Mouse (Mus musculus) retina, adult 2 months (tissue): ENCODE data around the gene Baat.
A peak's percentile ranks its signal among the peaks of the same experiment; 100 is the strongest.
"Not testable (repeated sequence)": the region's sequence is repeated elsewhere in the genome, so short reads cannot be mapped to it uniquely, and the experiment has no call there.

Source experiments
- DNase-seq: peaks from one replicate; pipeline ENCODE4 v3.0.0-alpha.2; 2012; ENCODE audit warnings: low read depth, low spot score

The Baat gene

DNA sequence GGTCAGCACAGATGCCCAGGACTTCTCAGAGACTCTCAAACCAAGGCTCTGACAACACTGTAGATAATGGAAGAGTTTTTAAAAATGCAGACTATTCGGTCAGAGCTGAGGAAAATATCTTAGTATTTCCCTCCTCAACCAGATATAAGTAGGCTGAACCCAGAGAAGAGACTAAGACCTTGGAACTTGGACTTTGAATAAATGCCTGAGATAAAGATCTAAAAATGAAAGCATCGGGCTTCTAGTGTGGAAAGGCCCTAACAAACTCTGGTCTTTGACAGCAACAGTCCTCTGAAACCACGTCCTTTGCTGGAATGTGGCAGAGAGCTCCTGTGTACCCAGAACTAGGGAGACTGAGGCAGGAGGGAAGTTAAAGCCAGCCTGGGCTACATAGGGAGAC is at the start of gene Baat:
Gene Baat (minus strand): TSS at position 172 of the 400 bp plus-strand sequence.
- no peak for DNase-seq

DNA sequence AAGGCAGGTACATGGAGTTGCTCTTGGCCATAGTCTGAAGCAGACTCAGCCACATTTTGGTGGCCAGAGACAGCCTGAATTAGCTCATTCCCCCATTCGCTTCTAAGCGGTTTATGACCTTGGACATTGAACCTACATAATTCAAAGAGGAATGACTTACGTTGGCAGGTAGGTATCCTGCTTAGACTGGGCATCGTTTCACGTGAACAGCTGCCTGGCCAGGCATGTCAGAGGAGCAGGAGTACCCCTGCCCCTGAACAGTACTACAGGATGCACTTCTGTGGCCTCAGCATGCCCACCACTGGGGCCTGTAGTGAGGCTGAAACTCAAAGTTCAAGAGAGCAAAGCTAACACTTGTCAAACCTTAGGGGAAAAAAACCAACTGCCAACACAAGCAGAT is 47.0 kb upstream of the Baat start:
- no peak for DNase-seq

- DNase-seq = no peak
Measured at GRCm38 (mm10) chr4:49549383-49549782, 43.0 kb upstream of the Baat start, which contains the start of gene Aldob. TSS of gene Aldob (minus strand) at chr4:49549546.

DNA sequence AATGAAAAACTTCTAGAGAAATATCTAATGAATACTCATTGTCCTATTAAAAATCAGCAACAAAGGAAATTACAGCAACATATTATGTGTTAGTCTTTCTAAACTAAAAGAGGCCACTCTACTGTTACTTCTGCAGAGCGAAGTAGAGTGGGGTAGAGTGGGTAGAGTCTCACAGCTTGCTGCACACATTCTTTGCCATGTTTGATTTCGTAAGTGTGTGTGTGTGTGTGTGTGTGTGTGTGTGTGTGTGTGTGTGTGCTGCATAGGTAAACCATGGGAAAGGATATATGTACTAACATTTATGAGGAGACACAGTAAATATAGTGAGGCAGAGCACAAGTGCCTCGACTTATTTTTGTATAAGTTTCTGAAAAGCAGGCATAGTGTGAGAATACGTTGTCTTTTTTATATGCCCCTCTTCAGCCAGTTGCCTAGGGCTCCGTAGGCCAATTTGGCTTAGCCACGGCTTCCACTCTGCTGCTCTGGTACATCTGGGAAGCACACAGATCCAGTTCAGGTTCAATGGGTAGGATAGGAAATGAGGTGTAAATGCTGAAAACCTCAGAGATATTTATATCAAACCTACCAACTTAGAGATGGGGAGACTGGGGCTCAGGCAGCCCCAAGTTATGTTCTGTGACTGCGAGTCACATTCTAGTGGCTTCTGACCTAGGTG is 41.3 kb upstream of the Baat start:
- no peak for DNase-seq

DNA sequence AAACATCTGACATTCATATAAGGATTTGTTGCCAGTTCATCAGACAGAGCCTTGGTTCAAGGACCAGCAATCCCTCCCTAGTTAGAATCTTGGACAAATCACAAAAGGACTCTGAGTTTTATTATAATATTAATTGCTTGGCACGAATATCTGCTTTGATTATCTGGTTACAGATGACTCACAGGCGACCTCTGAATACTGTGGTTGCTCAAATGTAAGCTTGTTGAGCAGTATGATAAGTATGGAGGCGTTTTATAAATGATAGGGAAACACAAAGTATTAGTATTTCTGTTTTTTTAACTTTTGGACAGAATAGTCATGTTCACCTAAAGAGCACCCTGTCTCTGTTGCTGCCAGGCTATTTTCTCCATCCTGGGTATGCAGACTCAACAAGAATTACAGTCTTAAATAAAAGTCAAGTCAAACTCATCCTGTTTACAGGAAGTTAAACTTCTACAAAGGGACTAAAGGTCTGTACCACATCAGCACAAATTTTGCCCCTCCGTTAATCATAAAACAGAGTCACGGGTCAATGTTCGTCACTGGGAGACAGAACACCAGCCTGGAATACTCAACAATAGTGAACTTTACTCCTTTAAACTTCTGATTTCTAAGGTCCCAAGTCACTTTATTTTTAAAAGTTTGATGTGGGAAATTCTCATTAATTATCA is 40.7 kb upstream of the Baat start:
- DNase-seq = no peak

GRCm38 (mm10) chr4:49546026-49546425 is 39.7 kb upstream of the Baat start:
- DNase-seq = no peak

DNA sequence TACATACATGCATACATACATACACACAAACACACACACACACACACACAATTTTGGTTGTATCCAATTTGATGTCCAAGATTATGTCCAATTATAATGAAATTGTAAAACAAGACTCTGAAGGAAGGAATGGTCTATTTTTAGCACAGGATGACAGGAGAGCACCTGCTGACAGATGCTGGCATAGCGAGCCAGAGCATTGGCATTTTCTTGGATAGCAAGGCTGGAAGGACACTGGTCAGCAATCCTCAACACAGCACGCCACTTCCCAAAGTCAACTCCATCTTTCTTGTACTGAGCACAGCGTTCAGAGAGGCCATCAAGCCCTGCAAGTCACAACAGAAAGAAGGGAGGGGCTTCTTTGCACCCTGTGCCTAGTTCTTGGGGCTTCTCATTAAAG is 34.6 kb upstream of the Baat start:
- DNase-seq = no peak

DNA sequence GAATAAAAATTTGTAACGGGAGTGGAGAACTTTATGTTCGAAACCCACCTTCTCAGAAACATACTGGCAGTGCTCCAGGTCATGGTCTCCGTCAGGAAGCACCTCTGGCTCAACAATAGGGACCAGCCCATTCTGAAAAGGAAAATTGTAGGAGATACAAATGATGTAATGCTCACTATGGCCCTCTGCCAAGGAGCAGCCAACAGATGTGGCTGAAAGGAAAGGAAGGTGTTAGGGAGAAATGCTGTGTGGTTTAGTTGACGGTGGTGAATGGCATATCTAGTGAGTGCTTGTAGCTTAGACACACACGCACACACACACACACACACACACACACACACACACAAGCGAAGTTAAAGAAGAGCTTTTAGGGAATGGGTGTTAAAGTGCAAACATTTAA is 33.3 kb upstream of the Baat start:
- DNase-seq = no peak

DNA sequence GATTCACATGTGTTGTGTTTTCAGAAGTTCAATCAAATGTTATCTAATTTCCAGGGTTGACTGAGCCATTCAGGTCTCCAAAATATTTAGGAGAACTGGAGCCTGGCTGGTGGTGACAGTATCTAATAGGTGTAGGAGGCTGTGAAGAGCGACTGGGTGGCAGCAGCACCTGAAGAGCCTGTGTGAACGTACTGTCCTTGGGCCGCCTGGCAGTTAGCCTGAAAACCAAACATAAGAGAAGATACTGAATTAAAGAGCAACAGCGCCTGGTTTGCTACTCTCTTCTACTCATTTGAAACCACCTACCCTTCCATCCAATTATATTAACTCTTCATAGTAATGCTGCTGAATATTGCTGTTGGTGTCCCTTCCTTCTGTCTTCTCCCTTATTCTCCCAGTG is 30.3 kb upstream of the Baat start:
- no peak for DNase-seq

- DNase-seq = no peak
Measured at GRCm38 (mm10) chr4:49535675-49536294, 29.4 kb upstream of the Baat start.

DNA sequence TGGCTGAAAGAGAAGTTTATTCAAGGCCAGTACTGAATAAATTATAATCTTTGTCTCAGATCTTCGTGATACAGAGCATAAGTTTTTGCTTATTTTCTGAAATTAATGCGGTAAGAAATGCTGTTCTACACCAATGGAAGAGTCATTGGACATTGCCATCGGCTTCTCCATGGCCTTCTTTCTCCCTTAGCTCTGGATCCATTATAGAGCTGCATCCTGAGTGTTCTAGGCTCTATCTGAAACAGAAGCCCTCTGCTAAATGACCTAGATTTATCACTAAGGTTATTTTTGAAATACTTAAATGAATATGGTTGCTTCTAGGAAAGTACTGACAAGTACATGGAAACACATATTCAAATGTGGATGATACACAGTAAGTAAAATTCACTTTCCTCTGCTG is 28.7 kb upstream of the Baat start:
- no peak for DNase-seq

DNA sequence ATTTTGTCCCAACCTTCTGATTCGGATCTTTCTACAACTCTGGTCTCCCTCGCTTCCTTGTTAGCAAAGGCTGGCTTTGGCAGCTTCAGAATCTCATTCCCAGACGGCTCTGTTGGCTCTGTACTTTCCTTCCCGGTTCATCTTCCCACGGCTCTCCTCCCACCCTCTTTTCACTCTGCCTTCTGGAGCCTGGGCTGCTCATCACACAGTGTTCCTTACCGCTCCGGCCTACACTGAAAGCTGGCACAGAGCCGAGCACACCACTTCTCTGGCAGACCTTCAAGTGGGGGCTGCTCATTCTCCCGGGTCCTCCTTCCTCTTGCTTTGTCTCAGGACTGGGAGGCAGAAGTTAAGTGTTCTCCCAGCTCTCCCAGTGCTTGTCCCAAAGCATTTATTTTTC is 16.2 kb upstream of the Baat start:
- DNase-seq = no peak

DNA sequence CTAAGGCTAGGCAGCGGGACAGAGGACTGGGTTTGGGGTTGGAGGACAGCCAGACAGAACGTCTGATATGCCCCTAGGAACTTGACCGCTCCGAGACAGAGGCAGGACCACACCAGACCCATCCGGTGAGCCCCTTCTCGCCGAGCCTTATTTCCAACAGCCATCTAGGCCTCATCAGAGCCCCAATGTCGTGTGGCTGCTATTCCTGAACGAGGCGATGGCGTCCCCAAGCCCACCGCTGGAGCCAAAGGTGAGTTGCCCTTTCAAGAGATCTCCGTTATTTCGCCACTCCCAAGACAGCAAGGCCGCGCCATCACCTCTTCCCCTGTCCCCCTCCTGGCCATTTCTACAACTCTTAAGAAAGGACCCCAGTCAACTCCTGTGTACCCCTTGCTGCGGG is 15.0 kb upstream of the Baat start:
- no peak for DNase-seq

DNA sequence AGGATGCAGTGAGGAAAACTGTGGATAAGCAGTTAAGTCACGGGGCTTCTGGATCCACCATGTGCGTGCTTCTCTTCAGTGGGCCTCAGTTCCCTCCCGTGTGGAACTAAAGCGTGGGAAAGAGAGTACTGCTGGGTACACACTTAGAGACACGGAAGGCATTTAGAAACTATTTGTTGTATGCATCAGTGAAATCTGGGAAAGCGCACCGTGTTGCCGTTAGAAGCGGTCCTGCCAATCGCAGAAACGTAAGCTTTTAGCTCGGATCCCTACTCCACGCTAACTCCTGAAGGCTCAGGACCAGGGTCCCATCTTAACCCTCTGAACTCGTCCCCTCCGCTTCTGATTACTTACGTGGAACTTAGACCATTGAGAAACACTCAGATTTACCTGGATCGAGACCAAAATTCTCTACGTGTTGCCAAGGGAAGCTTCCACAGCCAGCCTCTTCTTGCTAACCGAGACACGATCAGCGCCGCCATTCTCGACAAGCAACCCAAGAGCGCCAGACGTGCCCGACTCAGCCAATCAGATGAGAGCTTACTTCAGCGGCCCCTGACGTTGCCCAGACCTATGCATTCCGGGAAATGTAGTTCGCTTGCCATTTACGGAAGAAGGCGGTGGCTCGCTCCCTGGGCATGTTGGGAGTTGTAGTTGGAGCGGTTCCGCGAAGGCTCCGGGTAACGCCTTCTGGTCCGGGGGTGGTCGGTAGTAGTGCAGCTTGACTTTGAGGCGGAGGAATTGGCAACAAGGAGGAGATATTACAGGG is 14.4 kb upstream of the Baat start, which contains the start of the genes Mrpl50 and Zfp189:
Gene Mrpl50 (minus strand): TSS at position 522 of the 769 bp plus-strand sequence.
Gene Zfp189 (plus strand): TSS at position 605 of the 769 bp plus-strand sequence.
- DNase-seq = peak; percentile 90

- DNase-seq = no peak
Measured at GRCm38 (mm10) chr4:49519476-49519875, 13.1 kb upstream of the Baat start.

GRCm38 (mm10) chr4:49514441-49514840 is 8.1 kb upstream of the Baat start:
- no peak for DNase-seq

DNA sequence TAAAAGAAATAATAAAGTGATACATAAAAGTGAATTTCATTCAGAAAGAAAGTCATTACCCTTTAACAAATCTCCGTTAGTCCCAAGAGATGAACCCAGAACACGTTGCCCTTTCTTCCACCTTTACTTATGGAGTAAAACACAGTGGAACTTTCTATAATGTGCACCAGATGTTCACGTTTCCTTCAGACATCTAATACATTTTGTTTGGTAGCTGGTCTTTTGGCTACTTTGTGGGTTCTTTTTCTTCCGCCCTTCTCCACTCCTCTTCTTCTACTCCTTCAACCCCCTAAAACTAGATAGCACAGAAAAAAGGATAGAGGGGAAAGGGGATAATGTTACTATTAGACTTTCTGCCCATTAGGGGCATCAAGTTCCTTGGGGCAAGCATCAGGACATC is 6.3 kb upstream of the Baat start:
- no peak for DNase-seq

- not testable (repeated sequence) for DNase-seq
Measured at GRCm38 (mm10) chr4:49510236-49510835, 4.0 kb upstream of the Baat start.

GRCm38 (mm10) chr4:49509183-49509582 is 2.8 kb upstream of the Baat start:
- DNase-seq = no peak

- DNase-seq = no peak
Measured at GRCm38 (mm10) chr4:49503563-49503962, 2.8 kb downstream of the Baat start.

DNA sequence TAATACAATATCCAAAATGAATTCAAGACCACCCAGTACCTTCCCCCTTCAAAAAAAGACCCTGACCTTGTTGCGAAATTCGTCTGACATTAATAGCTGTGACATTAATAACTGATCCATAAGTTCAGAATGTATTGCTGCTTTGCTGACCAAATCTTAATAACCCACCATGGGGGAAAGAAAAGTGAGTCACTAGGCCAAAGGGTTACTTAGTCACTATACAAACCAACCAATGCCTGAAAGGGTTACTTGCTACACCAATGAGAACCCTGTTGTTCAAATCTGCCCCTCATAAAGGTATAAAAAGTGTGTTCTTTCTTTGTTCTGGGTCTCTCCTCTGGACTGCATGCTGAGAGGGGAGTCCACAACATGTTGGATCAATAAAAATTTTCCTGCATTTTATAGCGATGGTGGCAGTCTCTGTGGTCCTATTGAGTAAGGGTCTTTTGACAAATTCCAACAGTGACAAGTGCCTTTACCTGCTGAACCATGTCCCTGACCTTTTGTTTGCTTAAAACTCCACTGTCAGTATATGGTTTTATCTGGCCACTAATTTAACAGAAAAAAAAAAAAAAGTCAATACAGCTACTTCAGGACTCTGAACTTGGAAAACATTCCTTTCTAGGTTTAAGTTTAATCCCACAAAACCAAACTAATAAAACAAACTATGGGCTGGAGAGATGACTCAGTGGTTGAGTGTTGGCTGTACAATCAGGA is 20.3 kb downstream of the Baat start:
- DNase-seq = not testable (repeated sequence)
